Mouse (Mus musculus): ENCODE measurements around the gene Scamp5.
A peak's percentile ranks its signal among the peaks of the same experiment; 100 is the strongest.

Scamp5 gene

DNA sequence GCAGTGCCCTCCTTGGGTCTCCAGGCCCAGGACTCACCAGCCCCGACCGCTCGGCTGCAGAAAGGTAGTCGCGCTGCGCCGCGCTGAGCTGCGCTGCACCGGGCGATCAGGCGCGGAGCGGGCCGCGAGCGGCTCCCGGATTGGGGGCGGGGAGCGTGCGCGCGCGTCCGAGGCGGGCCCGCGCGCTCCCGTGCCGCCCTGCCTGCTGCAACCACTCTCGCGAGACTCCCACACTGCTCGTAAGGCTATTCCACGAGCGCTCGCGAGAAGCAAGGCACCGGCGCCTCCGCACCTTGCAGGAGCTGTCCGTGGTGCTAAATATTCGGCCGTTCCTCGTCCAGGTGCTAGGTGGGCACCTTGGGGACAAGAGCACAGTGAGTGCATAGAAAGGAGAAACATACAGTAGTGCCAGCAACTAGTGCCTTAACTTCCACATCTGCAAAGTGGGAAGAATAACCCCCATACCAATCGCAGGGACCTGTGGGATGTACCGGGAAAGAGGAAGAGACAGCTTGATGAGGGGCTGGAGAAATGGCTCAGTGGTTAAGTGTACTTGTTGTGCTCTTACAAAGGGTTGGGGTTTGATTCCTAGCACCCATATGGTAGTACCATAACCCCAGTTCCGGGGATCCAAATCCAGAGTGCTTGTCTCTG is at the start of gene Scamp5:
Gene Scamp5 (minus strand): TSS at position 165 of the 654 bp plus-strand sequence.
- DNase-seq (ENCODE audit: low spot score in 2 of 2) = peak; percentile 84 to 85

DNA sequence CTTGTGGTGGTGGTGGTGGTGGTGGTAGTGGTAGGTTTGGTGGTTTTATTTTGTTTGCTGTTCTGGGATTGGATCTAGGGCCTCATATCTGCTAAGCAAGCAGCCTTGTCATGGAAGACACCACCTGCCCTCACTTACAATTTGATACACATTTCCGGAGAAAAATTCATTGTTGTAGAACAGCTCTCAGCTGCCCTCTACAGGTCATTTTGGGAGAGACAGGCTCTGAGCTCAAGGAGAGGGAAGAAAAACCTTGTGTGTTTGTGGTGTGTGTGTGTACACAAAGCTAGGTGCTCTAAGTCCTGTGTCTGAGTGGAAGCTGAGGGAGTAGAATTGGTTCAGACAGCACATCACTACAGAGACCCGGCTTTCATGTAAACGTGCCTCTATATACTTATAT is 49.3 kb upstream of the Scamp5 start:
- DNase-seq (ENCODE audit: low spot score in 2 of 2) = peak in 1 of 2 experiments; percentile 58

DNA sequence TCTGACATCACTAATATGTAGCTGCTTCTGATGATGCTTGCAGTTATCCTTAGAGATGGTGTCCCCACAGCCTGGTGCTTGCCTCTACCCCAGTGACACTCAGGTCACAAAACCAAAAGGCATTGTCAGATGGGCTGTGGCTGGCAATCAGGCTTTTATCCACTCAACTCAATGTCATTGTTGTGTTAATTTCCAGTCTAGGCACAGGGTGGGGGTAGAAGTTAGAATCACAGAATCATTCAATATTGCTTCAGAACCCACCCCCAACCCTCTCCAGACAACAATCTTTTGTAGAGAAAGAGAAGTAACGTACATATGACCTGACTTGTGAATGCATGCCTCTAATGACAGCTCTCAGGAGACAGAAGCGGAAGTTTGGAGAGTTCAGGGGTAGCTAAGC is 42.7 kb upstream of the Scamp5 start:
- no peak for DNase-seq (ENCODE audit: low spot score in 2 of 2)

DNA sequence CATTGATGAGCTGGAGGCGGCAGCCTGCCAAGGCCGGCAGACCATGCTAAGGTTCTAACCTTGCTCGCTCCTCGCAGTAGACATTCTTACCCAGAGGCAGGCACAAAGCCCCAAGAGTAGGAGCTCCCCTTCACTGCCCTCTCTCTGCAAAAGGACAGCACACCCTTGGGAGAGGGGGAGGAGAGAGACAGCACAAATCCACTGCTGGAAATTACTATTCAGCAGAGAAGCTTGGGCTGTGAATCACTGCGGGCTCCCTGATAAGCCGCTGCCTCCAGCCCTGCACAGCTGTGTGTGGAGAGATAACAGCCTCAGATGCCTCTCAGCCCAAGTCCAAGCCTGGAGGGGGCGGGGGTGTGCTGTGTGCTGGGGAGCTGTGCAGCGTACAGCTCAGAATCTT is 37.8 kb upstream of the Scamp5 start:
- peak; percentile 51 to 53 for DNase-seq (ENCODE audit: low spot score in 2 of 2)

DNA sequence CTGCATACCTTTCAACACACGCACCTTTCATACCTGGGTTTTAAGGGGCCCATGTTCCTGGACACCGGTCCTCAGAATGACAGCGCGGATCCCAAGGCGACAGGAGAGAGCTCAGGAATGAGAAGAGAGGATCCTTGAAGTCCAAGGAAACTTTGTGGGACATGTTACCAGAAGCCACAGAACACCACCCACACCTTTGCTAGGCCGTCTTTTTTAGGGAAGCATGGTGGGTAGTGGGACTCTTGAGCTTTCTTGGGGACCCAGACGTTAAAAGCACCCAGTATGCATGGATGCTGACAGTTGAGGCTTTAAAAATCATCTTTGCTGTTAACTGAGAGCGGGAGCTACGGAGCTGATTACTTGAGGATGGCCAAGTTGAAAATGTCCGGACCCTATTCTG is 37.0 kb upstream of the Scamp5 start:
- no peak for DNase-seq (ENCODE audit: low spot score in 2 of 2)

DNA sequence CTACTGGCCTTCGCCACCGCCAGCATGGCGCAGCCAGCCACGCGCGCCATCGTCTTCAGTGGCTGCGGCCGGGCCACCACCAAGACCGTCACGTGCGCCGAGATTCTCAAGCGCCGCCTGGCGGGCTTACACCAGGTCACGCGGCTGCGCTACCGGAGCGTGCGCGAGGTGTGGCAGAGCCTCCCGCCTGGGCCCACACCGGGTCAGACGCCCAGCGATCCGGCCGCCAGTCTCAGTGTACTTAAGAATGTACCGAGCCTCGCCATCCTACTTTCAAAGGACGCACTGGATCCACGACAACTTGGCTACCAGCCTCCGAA is 36.5 kb upstream of the Scamp5 start:
- DNase-seq (ENCODE audit: low spot score in 2 of 2) = peak; percentile 37 to 38

DNA sequence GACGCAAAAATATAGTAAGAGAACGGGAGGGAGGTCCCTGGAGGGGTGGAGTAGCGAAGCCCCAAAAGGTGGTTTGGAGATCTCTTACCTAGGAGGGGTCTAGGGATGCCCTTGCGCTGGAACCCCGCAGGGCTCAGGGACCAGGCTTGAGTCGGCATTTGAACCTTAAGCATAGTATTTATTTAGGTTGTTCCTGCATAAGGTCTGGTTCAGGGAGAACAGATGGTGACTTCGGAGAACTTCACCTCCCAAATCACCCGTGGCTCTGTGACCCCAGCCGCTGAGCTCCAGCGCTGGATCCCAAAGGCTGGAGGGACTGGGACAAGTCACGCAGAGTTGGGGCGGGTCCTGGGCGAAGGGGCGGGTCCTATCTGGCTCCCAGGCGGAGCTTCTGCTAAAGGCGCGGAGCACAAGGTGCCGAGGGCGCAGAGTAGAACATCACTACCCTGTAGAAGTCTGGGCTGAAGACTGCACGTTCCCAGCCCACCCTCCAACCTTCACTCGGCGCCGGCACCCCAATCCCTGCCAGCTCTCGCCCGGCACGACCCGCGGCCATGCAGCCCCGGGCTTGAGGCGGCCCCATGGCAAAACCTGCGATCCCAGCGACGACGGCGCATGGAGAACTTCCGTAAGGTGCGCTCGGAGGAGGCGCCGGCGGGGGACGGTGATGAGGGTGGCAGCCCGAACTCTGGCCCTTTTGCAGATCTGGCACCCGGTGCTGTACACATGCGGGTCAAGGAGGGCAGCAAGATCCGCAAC is 35.9 kb upstream of the Scamp5 start, which contains the start of gene Rpp25:
Gene Rpp25 (plus strand): TSS at position 405 of the 759 bp plus-strand sequence.
- DNase-seq (ENCODE audit: low spot score in 2 of 2) = peak; percentile 42 to 53

DNA sequence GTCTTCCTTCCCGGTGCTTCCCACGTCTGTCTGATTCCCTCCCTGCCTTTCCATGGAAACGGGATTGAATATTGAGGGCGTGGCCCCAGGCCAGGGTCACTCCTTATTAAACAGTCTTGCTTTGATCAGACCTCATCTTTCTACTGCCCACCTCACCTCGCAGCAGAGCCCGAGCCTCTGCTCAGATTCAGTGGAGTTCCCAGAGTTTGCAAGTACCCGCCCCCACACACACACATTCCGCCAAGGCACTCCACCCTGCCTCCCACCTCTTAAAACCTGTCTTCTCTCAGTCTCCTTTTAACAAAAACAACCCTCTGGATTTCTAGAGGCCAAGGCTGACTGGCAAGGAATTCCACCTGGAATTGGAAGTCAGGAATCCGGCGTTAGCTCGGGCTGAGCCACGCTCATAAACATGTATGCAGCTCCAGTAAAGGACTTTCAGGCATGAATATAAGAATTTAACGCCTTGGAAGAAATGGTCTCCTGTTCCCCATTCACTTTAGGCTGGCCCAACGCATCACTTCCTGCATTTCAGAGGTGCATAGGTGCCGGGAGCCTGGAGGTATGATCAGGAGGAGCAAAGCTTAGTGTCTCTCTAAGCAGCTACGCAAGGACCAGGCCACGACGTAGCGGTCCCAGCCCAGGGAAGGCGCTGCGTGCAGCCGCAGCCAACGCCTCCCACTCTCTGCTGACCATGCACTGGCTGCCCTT is 35.2 kb upstream of the Scamp5 start:
- DNase-seq (ENCODE audit: low spot score in 2 of 2) = no peak

DNA sequence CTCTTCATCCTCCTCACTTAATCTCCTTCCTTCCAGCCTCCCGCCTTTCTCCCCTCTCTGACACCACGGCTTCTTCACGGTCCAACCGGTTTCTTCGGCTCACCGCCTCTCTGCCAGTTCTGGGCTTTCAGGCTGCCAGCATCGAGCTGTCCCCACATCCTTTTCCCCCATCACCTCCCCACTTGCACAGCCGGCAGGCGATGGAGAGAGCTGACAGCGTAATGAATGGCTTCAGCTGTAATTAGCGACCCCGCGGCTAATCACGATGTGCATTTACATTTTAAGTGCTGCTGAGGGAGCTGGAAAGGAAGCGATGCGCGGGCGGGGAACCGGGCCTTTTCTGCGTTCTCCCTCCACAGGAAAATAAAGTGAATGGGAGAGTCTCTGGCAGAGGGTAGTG is 34.0 kb upstream of the Scamp5 start:
- peak; percentile 45 to 57 for DNase-seq (ENCODE audit: low spot score in 2 of 2)

DNA sequence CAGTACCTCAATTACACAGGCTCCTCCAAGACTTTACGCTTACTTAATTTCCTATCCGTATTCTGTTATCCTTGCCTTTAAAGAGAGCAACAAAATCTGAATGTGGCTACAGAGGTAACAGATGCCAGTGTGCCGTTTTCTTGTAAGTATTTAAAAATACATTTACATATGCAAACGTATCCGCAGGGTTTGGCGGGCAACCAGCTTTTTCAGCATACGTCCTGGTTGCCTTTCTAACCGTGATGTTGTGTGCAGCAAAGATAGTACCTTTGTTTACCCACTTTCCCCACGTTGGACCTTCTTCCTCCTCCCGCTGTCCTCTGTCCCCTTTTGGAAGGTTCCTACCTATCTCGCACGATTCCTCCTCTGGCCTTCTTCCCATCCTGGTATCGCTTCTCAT is 33.6 kb upstream of the Scamp5 start:
- no peak for DNase-seq (ENCODE audit: low spot score in 2 of 2)

DNA sequence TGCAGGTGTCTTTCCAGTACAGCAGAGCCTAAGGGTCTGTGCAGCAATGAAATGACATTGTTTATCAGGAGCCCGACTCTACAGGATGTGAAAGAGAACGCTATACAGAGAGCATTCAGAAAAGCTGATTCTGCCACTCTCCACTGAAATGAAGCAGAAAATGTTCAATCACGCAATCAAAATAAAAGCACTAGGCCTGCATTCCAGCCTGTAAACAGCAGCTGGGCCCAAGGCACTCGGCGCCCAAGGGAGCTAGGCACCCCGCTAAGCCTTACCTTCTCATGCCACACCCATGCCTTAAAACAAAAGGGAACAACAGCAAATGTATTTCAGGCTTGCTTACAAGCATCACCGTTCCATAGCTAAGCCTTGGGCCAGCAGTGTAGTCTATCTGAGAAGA is 30.7 kb upstream of the Scamp5 start:
- no peak for DNase-seq (ENCODE audit: low spot score in 2 of 2)

DNA sequence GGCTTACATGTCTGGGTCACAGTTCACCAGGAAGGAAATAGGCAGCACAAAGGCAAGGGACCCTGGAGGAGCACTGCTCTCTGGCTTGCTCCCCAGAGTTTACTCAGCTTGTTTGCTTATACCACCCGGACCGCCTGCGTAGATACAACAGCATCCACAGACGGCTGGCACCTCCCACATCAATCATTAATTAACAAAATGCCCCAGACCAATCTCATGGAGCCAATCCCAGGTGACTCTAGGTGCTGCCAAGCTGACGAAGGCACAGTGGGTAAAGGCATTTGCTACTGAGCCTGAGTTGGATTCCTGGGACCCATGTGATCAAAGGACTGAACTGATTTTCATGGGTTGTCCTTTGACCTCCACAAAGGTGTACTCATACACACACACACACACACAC is 29.4 kb upstream of the Scamp5 start:
- no peak for DNase-seq (ENCODE audit: low spot score in 2 of 2)

DNA sequence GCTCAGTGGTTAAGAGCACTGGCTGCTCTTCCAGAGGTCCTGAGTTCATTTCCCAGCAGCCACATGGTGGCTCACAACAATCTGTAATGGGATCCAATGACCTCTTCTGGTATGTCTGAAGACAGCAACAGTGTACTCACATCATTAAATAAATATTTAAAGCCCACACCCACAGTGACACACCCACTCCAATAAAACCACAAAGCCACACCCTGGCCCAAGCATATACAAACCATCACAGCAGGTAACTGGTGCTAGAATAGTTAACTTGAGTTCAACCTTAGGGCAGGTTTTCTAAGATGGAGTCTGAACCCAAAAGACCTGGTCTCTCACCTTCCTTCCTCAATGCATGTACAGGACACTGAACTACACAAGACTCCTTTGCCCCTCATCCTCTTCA is 27.1 kb upstream of the Scamp5 start:
- DNase-seq (ENCODE audit: low spot score in 2 of 2) = no peak

DNA sequence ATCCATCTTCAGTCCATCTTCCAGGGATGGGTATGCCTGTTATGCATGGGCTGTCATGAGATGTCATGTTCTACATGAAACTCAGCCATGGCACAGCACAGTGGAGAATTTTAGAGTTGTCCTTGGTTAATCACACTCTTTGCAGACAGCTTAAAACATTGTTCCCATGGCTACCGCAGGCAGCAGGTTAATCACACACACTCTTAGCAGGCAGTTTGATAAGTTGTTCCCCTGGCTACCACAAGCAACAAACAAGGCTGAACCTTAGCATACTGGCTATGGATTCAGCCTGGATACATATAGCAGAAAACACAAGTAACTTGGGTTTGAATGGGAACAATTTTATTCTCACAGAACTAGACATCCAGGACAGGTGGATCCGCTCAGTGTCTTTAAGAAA is 25.7 kb upstream of the Scamp5 start:
- no peak for DNase-seq (ENCODE audit: low spot score in 2 of 2)

DNA sequence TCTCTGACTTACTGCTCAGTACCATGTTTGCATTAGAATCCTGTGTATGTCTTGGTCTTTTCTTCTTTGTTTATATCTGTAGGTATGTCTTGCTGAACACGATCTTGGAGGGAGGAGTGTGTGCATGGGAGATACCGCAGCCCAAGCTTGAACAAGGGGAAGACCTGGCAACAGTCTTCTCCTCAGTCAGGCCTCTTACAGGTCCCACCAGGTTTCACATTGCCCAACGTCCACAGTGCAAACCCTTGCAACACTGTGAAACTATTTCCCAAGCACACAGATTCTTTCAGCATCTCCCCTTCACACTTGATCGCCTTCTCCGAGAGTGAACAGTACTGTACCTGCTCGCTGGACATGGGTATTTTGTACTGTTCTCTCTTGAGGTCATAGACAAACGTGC is 19.9 kb upstream of the Scamp5 start:
- DNase-seq (ENCODE audit: low spot score in 2 of 2) = no peak

DNA sequence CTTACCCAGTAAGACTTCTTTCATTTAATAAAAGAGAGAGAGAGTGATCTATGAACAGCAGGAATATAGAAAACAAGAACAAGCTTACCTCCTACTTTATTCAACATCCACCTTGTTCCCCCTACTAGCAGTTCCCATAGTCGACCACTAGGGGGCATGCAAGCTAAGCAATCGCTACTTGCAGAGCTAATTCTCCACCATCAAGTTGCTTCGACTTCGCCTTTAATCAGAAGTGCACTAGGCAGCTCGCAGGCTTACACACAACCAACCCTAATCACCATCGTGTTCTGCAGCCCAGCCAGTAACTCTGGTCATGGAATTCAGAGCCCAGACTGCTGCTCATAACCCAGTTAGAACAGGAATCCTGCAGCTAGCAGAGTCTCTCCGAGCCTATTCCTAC is 17.9 kb upstream of the Scamp5 start:
- peak; percentile 73 to 89 for DNase-seq (ENCODE audit: low spot score in 2 of 2)

DNA sequence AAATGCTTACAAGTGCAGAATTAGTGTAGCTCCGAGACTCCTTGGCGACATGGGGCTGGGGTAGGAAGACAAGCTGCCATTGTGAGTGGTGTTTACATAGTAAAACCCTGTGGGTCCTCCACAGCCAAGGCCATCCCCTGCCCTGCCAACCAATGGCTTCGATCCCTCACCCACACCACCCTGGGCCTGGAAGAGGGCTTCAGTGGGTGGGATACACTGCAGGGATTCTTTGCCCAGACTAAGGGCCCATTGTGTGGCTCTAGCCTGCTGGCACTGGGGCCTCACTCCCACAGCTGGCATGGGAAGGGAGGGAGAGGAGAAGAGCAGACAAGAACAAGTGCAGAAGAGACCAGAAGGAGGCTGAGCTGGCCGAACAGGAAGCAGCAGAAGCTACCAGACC is 1.1 kb upstream of the Scamp5 start:
- peak; percentile 25 to 66 for DNase-seq (ENCODE audit: low spot score in 2 of 2)

DNA sequence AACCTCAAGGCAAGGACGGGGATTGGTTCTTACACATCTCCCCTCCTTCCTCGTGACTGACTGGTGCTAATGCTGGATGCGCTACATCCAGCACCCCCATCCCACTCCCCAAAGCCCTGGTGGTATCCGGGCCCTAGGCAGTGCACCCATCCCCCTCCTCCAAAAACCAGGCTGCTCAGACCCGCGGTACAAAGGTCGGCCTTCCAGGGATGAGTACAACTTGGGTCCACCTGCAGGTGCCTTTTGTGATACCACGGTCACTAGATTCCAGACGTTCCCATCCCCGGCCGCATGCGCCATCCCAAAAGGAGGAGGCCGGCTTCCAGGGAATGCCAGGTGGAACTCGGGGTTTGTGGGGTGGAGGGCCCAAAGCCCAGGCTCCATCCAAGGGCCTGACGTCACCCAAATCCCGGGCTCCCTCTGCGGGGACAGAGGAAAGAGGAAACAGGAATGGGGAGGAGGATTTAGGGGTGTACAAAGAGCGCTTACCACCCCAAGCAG is 539 bp downstream of the Scamp5 start:
- DNase-seq (ENCODE audit: low spot score in 2 of 2) = peak; percentile 41 to 48

DNA sequence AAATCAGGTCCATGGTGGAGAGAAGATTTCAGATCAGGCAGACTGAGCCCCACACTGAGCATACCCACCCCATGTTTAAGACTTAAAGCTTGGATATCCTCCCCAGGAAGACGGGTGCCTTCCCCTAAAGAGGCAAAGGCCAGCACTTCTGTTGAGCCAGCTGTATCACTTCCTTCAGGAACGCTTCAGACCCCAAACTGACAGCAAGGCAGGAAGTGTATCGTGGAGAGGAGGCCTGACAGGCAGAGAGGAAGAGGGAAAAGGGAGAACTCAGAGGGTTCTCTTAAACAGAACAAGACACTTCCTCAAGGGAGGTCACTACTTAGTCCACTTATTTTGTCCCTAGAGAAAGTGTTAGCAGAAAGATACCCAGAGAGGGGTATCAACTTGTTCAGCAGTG is 1.8 kb downstream of the Scamp5 start:
- no peak for DNase-seq (ENCODE audit: low spot score in 2 of 2)

DNA sequence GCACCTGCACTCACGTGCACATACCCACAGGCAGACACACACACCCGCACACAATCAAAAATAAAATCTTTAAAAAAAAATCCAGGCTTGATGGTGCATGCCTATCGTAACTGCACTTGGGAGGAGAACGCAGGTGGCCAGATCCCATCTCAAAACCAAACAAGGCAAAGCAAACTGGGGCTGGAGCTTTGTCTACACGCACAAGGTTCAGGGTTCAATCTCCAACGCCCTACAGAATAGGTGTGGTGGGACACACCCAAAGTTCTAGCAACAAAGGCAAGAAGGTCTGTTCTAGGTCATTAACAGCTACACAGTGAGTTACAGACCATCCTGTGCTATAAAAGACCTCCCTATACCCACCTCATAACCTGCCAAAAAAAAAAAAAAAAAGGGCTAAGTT is 5.0 kb downstream of the Scamp5 start:
- DNase-seq (ENCODE audit: low spot score in 2 of 2) = no peak

DNA sequence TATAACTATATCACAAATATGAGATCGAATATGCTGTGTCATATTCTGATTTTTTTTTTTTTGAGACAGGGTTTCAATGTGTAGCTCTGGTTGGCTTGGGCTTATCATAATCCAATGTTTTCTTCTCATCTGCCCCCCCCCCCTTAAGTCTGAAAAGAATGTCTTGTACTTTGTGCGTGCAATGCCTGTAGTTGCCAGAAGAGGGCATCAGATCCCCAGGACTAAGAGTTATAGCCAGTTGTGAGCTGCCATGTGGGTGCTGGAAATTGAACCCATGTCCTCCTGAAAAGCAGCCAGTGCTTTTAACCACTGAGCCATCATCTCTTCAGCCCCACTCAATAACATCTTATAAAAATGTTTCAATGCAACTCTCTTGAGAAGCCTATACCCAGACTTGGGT is 8.2 kb downstream of the Scamp5 start:
- DNase-seq (ENCODE audit: low spot score in 2 of 2) = no peak

DNA sequence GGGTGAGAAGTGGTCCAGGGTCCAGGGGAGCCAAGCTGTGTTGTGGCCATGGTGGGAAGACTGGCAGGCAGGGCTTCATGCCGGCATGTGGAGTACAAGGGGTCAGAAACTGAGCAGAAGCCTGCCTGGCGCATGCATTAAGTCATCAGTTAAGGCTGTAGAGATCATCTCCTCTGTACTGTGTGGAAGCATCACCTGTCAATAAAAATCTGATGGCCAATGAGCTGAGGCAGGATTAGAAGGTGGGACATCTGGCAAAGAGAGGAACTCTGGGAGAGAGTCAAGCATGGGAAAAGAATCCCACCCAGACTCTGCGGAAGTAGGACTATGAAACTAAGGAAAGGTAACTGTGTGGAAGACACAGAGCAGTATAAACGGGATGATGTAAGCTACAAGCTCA is 14.3 kb downstream of the Scamp5 start:
- DNase-seq (ENCODE audit: low spot score in 2 of 2) = no peak
